Mouse (Mus musculus) heart, adult 2 months (tissue): Measurements from ENCODE around the gene Hist1h2ae. TPM values are rescaled to one million over a fixed set of nuclear protein-coding genes. Genes with fewer than 3 reads are reported as not detected.

Experiments
- DNase-seq, 2 experiments: peaks; one replicate each; pipeline ENCODE4 v3.0.0; 2021
- H3K27ac ChIP-seq: fragments of 200-600 bp; 2 replicates; pipeline ENCODE4 v1.8.1; 2022
- H3K27me3 ChIP-seq: fragments of 200-500 bp; 2 replicates; pipeline ENCODE4 v1.6.1; 2012; ENCODE audit warnings: mild to moderate bottlenecking, low read length, inconsistent platforms, mixed read lengths; ENCODE audit not compliant: control insufficient read depth, insufficient read depth
- H3K36me3 ChIP-seq: fragments of 200-500 bp; 2 replicates; pipeline ENCODE4 v1.6.1; 2012; ENCODE audit warnings: low read length, inconsistent platforms; ENCODE audit not compliant: control insufficient read depth, insufficient read depth
- H3K4me1 ChIP-seq: fragments of 200-500 bp; 2 replicates; pipeline ENCODE4 v1.6.1; 2011; ENCODE audit warnings: low read length; ENCODE audit not compliant: control insufficient read depth, insufficient read depth
- H3K4me3 ChIP-seq: fragments of 200-600 bp; 2 replicates; pipeline ENCODE4 v1.8.1; 2022
- H3K79me2 ChIP-seq: fragments of 200-500 bp; replicated peaks from 2 replicates; pipeline ENCODE4 v1.6.1; 2012; ENCODE audit warnings: mild to moderate bottlenecking, inconsistent platforms, low read length, moderate library complexity, mixed read lengths; ENCODE audit not compliant: control insufficient read depth, insufficient read depth
- H3K9ac ChIP-seq: fragments of 200-500 bp; 2 replicates; pipeline ENCODE4 v1.6.1; 2012; ENCODE audit warnings: low read depth, mild to moderate bottlenecking, control low read depth, inconsistent platforms, low read length, mixed read lengths
- CTCF ChIP-seq: fragments of 200-600 bp; IDR thresholded peaks from 2 replicates; pipeline ENCODE4 v1.8.1; 2022; ENCODE audit warnings: antibody characterized with exemption, mild to moderate bottlenecking, moderate library complexity
- EP300 ChIP-seq: fragments of 200-500 bp; IDR thresholded peaks from 2 replicates; pipeline ENCODE4 v1.6.1; 2011; ENCODE audit warnings: low read depth, low read length, control low read depth; ENCODE audit not compliant: insufficient read depth
- POLR2A ChIP-seq: fragments of 200-500 bp; IDR thresholded peaks from 2 replicates; pipeline ENCODE4 v1.6.1; 2011; ENCODE audit warnings: mild to moderate bottlenecking, low read depth, low read length, control low read depth; ENCODE audit not compliant: insufficient read depth
- WGBS: fragments of 180-500 bp; shearing (Covaris S2); methylation state at CpG from one replicate; pipeline ENCODE4 v1.1.7; 2018; 5-methylcytosine and 5-hydroxymethylcytosine counted together
- intact Hi-C: fragments of 180-260 bp; cut with DNase I; formaldehyde crosslinking; loops from one replicate; pipeline ENCODE4 v1.15.1; 2025
- long read RNA-seq: library from polyadenylated mRNA; stranded (forward); transcript quantifications from one replicate; pipeline ENCODE4 v2.0.0, GENCODE M21; 2021
- polyA plus RNA-seq: library from polyadenylated mRNA; depleted of rRNA; stranded (reverse); fragments of >200 nt; gene quantifications from 2 replicates; pipeline ENCODE4 v1.2.3, GENCODE M21; 2012; rRNA removed
- total RNA-seq, 2 experiments: library from RNA; stranded (reverse); gene quantifications; 2 replicates each; pipeline ENCODE4 v1.2.3; 2021

Hist1h2ae gene
- total RNA-seq (1 to 10 TPM; 1.8 to 2.8 TPM), polyA plus RNA-seq (0.49 and 0.50 TPM in 2 replicates)
- long read RNA-seq: 0 reads

- Histone ChIP-seq H3K27ac (peak within 1 kb of the TSS; percentile 87), H3K9ac (peak within 1 kb of the TSS; percentile 65), H3K36me3 (peaks cover 6% of the 10 kb centered on the region), H3K4me1 (peaks cover 4% of the 10 kb centered on the region), H3K79me2 (no peaks in the 10 kb centered on the region), H3K4me3 (peak within 1 kb of the TSS; percentile 63), H3K27me3 (no peaks in the 10 kb centered on the region)
- TF ChIP-seq CTCF: no peak
- TF ChIP-seq POLR2A: peak; percentile 57; the same call in 1 of the 2 replicates
- under 1% methylated on average over 18 of the region's 18 CpGs for WGBS
- peak; percentile 77 to 79 for DNase-seq
- intact Hi-C loops: no loop called here
Observed at GRCm38 (mm10) chr13:23571022-23571503, at the start of gene Hist1h2ae, which contains the start of gene Hist1h2bg. Gene Hist1h2ae, minus strand, starts transcription at chr13:23571220. Gene Hist1h2bg, plus strand, starts transcription at chr13:23571396.

GRCm38 (mm10) chr13:23620056-23620732, 49.2 kb upstream of the Hist1h2ae start:
- DNase-seq: no peak
- WGBS: 47% methylated on average over 12 of the region's 12 CpGs
- H3K4me1 ChIP-seq: peaks cover 3% of the 10 kb centered on the region
- peaks cover 3% of the 10 kb centered on the region; the same call in 1 of the 2 replicates for H3K36me3 ChIP-seq
- TF ChIP-seq POLR2A (no peak), EP300 (no peak), CTCF (no peak)
- H3K27me3 ChIP-seq: no peaks in the 10 kb centered on the region
- H3K27ac ChIP-seq: peak overlapping the region; percentile 97
- H3K9ac ChIP-seq: peak overlapping the region; percentile 50
- 0 out of 2 replicates have a peak, but pooled peaks cover 1% of the 10 kb centered on the region for H3K79me2 ChIP-seq
- intact Hi-C loops: loop anchor here (5.0 to 10.0 kb wide), 4 partner anchors 88 to 1795 kb away; partner anchors contain the start of genes Hist1h2af, Hist1h2ag, Hist1h2bb and Hist1h2bj
- H3K4me3 ChIP-seq: peak overlapping the region; percentile 77

- Histone ChIP-seq H3K36me3 (no peaks in the 10 kb centered on the region), H3K27me3 (no peaks in the 10 kb centered on the region), H3K4me3 (no peak overlapping the region), H3K27ac (no peak overlapping the region), H3K79me2 (no peaks in the 10 kb centered on the region), H3K9ac (no peak overlapping the region), H3K4me1 (no peaks in the 10 kb centered on the region)
- no peak for DNase-seq
- no peak for TF ChIP-seq CTCF
- TF ChIP-seq POLR2A: no peak
- TF ChIP-seq EP300: no peak
- intact Hi-C loops: no loop called here
- WGBS: 86% methylated on average over 3 of the region's 3 CpGs
Observed at GRCm38 (mm10) chr13:23611638-23612037, 40.6 kb upstream of the Hist1h2ae start.

- H3K9ac ChIP-seq: no peak overlapping the region
- no peaks in the 10 kb centered on the region for H3K27me3 ChIP-seq
- 59% methylated on average over 2 of the region's 2 CpGs for WGBS
- no peak for TF ChIP-seq EP300
- no peak for TF ChIP-seq POLR2A
- TF ChIP-seq CTCF: no peak
- no peak for DNase-seq
- intact Hi-C loops: no loop called here
- no peak overlapping the region for H3K27ac ChIP-seq
- H3K79me2 ChIP-seq: no peaks in the 10 kb centered on the region
- H3K4me3 ChIP-seq: no peak overlapping the region
- no peaks in the 10 kb centered on the region for H3K36me3 ChIP-seq
- H3K4me1 ChIP-seq: no peaks in the 10 kb centered on the region
Observed at GRCm38 (mm10) chr13:23610393-23610792, 39.4 kb upstream of the Hist1h2ae start.

GRCm38 (mm10) chr13:23609844-23610243, 38.8 kb upstream of the Hist1h2ae start:
- no peak overlapping the region for H3K4me3 ChIP-seq
- no peaks in the 10 kb centered on the region for H3K4me1 ChIP-seq
- no peak for TF ChIP-seq EP300
- no peak for TF ChIP-seq CTCF
- TF ChIP-seq POLR2A: no peak
- no peaks in the 10 kb centered on the region for H3K27me3 ChIP-seq
- H3K79me2 ChIP-seq: no peaks in the 10 kb centered on the region
- H3K27ac ChIP-seq: no peak overlapping the region
- DNase-seq: no peak
- intact Hi-C loops: no loop called here
- no peaks in the 10 kb centered on the region for H3K36me3 ChIP-seq
- H3K9ac ChIP-seq: no peak overlapping the region

GRCm38 (mm10) chr13:23609209-23609608, 38.2 kb upstream of the Hist1h2ae start:
- Histone ChIP-seq H3K4me3 (no peak overlapping the region), H3K79me2 (no peaks in the 10 kb centered on the region), H3K27ac (no peak overlapping the region), H3K4me1 (no peaks in the 10 kb centered on the region), H3K27me3 (no peaks in the 10 kb centered on the region), H3K36me3 (no peaks in the 10 kb centered on the region), H3K9ac (no peak overlapping the region)
- intact Hi-C loops: no loop called here
- WGBS: 48% methylated on average over 4 of the region's 4 CpGs
- TF ChIP-seq CTCF (no peak), EP300 (no peak), POLR2A (no peak)
- no peak for DNase-seq
